Mouse (Mus musculus) cerebellum, postnatal 25 days (tissue): ENCODE data around the gene Arid5b.
A peak's percentile ranks its signal among the peaks of the same experiment; 100 is the strongest.

Source experiments
- DNase-seq, 2 experiments: peaks; one replicate each; pipeline ENCODE4 v3.0.0; 2021; ENCODE audit warnings: mixed read lengths in 2 of 2

Arid5b gene

GRCm38 (mm10) chr10:68231385-68232182, 47.0 kb downstream of the Arid5b start:
- no peak for DNase-seq

DNA sequence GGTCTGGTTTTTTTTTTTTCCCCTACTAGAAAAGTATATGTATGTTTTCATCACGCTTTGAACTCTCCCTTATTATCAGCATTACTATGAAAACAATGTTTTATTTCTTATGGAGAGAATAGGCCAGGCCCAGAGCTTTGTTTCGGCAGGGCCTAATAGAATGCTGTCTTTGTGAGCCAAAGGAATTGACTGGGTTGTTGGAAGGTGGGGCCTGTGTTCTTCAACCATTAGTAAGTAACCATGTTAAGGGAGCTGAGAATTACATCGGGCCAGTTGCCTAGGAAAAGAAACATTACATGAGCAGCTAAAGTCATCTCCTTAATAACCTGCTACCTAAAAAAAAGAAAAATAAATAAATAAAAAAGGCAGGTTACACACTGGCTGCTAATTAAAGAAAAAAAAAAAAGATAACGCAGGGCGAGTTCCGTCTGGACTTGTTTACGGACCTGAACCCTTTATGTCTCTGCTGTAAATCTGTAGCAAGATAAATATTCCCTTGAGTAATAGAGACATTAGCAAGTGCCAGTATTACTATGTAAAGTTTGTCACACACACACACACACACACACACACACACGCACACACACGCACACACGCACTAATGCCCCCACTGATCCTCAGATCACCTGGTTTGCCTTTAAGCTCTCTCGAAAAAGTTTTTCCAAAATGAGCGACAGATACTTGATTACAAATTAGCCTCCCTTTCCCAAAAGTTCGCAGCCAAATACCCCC, 47.7 kb downstream of the Arid5b start:
- DNase-seq = no peak

GRCm38 (mm10) chr10:68229640-68230565, 48.6 kb downstream of the Arid5b start:
- DNase-seq = no peak

GRCm38 (mm10) chr10:68222676-68223075, 55.9 kb downstream of the Arid5b start:
- DNase-seq = no peak

GRCm38 (mm10) chr10:68222012-68222411, 56.5 kb downstream of the Arid5b start:
- no peak for DNase-seq

- no peak for DNase-seq
These were observed 59.2 kb downstream of the Arid5b start for GRCm38 (mm10) chr10:68219327-68219726.

DNA sequence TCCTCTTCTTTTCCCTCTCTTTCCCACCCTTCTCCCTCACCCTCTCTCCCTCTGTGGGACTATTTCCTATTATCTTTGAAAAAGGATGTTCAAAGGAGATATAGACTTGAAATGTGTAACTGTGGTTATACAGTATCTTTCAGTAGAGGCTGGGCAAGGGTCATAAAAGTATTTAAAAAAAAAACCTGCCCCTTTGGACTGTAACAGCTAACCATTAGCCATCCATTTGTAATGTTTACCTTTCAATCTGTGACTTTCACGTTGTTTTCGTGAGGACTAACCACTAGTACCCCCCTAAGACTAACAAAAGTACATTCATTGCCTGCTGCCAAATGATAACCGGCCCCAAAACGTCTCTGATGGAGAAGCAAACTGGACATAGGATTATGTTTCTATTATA, 59.9 kb downstream of the Arid5b start:
- DNase-seq = no peak

DNA sequence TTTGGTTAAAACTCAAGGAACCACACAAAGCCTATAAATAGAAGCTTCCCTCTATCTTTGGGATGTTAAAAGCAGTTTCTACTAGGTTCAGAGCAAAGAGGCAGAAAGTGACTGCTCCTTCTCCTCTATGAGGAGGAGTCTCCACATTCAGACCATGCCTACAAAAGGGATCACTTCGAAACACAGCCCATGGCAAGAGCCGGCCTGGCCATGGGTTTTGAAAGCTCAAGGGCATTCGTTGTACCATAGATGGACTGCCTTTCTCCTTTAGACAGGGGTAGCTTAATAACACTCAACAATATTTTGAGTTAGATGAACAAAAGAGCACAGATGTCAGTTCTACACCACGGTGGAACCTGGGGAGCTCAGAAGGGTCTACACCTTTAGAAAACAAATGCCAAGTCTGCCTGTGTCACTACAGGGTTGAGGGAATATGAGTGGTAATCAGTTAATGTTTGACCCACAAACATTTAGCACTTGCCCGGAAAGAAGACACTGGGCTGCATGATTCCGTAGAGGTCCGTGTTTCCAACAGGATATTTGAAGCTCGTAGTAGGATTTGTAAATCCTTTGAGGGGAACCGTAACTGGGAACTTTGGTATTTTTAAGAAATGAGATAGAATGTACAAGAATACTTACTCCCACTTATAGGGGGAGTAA, 63.6 kb downstream of the Arid5b start:
- no peak for DNase-seq

DNA sequence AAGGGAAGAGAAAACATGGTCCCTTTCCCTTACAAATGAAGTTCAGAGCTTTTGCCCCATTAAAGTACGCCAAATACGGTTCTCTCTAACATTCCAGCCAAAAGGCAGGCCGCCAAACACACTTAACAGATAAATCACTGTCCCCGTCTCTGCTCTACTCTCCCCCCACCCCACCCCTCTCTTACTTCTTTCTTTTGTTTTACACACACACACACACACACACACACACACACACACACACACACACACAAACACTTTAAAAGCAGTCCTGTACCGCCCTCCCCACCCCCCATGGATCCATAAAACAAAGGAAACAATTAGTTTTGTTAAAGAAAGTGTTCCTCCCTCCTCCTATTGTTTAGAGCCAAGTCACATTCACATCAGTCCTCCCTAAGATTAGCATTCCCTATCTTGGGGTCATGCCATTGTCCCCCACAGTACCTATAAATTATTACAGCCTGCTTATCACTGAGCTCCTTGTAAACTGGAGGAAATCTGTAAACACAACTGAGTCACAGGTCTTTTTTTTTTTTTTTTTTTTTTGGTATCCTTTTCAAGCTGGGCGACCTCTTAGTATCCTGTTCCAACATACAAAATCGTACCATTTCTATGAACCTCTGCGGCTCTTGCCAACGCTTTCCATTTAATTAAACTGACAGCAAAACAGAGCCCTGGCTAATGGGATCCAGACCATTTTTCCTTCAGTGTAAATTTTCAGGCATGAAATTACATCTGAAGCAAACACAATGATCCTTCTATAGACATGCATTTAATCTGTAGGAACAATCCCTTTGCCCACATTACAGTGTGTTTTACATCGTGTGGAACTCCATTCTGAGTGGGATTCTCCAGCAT, 66.3 kb downstream of the Arid5b start:
- no peak for DNase-seq

GRCm38 (mm10) chr10:68211514-68211913, 67.0 kb downstream of the Arid5b start:
- DNase-seq = no peak

GRCm38 (mm10) chr10:68210025-68210642, 68.4 kb downstream of the Arid5b start:
- DNase-seq = no peak

- no peak for DNase-seq
These were observed 69.9 kb downstream of the Arid5b start for GRCm38 (mm10) chr10:68208670-68209065.

DNA sequence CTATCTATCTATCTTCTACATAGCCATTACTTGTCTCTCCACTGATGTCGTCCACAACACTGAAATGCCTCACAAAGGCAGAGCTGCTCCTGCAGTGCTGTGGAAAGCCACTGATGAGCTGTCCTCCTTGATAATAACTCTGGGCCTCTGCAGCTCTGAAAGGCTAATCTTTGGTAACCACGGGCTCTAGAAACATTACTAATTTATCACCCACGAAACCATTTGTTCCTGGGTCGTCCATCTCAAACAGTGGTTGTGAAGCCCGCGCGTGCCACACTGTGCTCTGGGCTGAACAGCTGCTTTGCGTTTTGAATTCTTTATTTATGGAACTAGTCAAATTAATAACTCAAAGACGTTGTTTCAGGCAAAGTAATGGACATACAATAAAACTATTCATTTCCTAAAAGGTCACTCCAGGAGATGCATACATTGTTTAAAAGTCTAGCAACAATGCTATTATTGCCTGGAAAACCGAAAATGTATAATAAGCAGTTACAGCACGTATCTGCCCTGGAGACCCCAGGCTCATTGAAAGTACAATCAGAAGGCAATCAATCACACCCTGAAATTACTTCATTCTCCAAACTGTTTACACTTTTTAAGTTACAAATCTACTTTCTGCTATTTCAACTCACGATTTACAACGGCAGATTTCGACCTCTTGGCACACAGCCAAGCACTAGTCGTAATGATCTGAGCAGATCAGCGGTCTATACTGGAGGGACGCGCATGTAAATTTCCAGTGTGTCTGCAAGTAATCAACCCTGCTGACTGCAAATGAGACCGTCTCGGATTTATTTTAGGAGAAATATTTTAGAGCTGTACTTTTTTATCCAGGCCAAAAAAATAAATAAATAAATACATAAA, 70.5 kb downstream of the Arid5b start:
- peak; percentile 48 to 62 for DNase-seq

GRCm38 (mm10) chr10:68204391-68204790, 74.1 kb downstream of the Arid5b start:
- no peak for DNase-seq

DNA sequence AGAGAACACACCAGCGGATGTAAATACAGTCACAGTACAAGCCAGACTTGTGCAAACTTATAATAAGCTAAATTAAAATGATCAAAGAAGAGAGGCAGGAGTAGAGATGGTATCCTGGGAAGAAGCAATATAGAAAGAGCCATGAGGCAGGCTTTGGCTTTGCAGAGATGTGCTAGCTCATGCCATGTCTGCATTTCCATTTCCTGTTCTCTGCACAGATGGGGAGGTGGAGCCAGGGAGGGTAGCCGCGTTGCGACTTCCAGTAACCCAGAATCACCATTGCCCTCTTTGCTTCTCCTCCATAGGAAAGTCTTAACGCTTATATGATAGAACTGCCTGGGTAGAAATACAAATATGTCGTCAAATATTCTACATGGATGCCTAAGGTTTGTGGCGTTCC, 74.7 kb downstream of the Arid5b start:
- no peak for DNase-seq

- DNase-seq = no peak
These were observed 75.2 kb downstream of the Arid5b start for GRCm38 (mm10) chr10:68203322-68203721.

GRCm38 (mm10) chr10:68199440-68199839, 79.1 kb downstream of the Arid5b start:
- DNase-seq = no peak

DNA sequence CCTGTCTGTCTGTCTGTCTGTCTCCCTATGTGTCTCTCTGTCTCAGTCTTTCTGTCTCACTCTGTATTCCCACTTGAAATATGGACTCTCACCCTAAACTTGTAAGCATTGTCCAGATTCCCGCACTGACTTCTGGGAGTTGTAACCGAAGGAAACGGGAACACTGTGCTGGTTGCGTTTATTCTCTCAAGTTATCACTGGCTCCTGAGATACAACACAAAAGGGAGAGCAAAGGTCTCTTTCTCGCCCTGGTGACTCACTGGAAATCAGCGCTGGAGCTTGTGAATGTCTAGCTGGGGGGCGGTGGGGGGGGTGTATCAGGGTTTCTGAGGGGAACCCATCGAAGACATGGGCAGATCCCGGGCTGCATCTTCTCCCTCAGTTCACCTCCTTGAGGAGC, 82.2 kb downstream of the Arid5b start:
- no peak for DNase-seq

GRCm38 (mm10) chr10:68193561-68193960, 85.0 kb downstream of the Arid5b start:
- DNase-seq = no peak

DNA sequence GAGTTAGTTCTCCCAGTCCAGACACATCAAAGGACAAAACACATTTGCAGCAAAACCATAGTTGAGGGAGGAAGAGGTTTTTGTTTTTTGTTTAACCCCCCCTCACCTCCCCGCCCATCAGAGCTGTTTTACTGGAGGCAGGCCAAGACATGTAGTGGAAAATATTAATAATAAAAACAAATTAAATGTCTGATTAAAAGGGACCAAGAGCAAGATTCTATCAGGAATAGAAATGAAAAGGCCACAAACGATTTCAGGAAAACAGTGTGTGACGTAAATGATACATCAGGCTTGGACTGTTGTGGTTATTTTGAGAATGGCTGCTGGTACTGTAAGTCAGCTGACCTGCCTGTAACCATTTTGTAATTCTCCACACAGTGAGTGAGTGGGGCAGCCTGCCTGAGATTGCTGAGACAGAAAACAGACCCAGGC, 85.7 kb downstream of the Arid5b start:
- peak; percentile 37 to 48 for DNase-seq
